Mouse (Mus musculus) lung, postnatal 14 days (tissue): ENCODE results near the gene Specc1.

ENCODE experiments used
- DNase-seq: peaks from one replicate; pipeline ENCODE4 v3.0.0; 2021

Gene Specc1

DNA sequence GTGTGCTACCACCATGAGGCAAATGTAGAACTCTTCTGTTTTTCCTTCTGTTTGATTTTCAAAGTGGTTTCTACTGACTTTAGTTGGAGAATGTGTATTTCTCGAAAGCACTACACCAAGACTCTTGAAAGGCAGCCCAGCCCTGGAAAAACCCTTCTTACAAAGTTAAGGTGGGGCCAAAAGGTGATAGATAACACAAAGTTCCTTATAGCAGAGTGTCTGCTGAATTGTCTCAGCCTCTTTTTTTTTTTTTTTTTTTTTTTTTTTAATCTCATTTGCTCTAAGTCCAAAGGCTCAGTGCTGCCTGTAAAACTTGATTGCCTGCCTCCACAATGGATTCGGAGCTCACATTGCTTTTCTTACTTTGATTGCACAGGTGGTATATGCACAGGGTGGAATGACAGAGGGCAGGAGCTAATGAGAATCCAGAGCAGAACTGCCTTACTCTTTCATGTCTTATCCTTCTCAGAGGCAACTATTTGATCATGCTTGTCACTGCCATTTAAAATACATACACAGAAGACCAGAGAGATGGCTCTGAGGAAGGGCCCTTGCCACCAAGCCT is 150.8 kb downstream of the Specc1 start:
- DNase-seq: no peak

DNA sequence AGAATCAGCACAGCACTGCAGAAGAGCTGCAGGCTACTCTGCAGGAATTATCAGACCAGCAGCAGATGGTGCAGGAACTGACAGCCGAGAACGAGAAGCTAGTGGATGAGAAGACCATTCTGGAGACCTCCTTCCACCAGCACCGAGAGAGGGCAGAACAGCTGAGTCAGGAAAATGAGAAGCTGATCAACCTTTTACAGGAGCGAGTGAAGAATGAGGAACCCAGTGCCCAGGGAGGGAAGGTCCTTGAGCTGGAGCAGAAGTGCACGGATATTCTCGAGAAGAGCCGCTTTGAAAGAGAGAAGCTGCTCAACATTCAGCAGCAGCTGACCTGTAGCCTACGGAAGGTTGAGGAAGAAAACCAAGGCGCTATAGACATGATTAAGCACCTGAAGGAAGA is 162.0 kb downstream of the Specc1 start:
- DNase-seq: no peak

DNA sequence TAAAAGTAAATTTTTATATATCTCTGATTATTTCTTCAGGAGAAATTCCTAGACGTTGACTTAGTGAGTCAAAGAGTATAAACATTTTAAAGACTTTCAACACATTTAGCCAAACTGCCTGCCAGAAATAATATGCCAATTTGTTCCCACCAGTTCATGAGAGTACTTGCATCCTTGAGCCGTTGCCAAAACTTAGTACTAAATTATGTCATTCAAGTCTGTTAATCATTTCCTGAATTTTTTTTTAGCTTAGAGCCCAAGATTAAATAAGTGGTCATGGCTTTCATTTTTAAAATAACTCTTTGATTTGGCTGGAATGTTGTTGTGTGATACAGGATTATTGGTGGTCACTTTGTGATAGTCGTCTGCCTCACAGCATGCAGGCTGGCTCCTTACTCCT is 163.3 kb downstream of the Specc1 start:
- DNase-seq: peak; percentile 20

DNA sequence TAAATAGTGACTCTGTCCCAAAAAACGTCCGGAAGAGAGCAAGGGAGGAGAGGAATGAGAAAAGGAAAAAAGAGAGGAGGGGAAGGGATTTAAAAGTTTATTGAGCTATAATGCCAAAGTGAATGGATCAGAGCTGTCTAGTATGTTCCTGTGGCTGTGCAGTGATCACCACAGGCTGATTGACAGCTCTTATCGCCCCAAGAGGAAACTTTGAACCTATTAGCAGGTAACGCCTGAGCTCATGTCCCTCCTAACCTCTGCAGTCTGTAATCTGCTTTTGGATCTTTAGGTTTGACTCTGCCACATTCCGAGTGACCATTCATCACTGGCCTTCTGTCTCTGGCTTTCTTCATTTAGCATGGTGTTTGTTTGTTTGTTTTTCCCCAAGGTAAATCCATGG is 164.8 kb downstream of the Specc1 start:
- no peak for DNase-seq

DNA sequence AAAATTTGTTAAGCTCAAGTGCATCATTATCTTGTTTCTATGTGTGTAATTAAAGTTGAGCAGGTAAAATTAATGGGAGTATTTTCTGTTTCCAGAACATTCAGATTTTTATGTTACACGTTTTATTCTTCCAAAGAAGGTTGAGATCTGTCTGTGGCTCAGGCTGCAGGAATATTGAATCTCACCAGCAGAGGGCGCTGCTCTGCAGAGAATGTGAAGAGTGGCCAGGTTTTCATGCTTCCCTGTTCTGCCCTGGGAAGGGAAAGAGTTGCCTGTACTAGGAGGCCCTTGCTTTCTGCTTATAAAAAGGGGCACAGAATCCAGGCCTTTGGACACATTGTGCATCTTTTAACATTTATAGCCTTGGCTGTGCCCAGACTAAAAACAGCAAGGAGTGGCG is 171.1 kb downstream of the Specc1 start:
- peak; percentile 91 for DNase-seq

DNA sequence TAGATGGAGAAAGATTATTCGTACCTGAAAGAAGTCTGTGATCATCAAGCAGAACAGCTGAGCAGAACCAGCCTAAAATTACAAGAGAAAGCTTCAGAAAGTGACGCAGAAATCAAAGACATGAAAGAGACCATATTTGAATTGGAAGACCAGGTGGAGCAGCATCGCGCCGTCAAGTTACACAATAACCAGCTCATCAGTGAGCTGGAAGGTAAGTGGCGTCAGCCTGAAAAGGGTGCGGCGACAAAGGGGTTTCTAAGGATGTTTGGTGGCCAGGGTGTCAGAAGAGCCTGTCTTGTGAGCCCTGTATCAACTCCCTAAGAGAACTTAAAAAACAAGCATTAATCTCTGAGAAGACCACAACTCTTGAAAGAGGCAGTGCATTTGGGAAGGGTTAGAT is 171.6 kb downstream of the Specc1 start:
- DNase-seq: no peak

DNA sequence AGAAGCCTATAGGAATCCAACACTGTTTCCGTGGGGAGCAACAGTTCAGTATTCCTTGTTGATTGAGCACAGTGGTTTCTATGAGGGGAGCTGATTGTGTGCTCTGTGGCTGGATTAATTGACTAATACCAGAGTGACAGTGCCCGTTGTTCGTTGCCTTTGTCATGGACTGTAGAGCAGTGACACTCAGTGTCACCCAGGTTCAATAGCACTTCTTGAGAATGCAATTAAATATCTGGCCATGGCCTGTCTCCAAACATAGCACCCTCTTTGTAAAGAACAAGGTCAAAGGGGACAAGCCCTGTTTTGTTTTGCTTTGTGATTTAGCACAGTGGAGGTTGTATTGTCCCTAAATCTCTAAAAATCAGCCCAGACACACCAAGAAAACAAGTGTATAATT is 173.6 kb downstream of the Specc1 start:
- DNase-seq: no peak

DNA sequence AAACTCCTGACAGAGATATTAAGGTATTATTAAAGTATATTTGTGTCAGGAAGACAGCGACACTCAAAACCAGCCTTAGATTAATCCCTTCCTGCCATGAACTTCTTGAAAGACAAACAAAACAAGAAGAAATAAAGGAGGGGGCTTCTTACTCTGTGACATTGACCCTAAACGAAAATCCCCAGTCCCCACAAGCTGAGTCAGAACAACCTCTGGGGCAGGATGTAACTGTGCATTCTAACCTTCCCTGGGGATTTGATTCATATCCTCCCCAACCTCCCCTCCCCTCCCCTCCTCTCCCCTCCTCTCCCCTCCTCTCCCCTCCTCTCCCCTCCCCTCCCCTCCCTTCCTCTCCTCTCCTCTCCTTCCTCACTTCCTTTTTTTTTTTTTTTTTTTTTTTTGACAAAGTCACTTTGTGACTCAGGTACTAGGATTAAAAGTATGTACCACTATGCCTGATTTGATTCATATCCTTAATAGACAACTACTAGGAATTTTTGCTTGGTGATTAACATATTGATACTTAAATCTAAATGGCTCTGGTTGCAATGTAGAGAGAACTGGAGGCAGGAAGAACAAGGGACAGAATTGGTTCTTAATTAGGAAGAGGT is 174.2 kb downstream of the Specc1 start:
- no peak for DNase-seq

DNA sequence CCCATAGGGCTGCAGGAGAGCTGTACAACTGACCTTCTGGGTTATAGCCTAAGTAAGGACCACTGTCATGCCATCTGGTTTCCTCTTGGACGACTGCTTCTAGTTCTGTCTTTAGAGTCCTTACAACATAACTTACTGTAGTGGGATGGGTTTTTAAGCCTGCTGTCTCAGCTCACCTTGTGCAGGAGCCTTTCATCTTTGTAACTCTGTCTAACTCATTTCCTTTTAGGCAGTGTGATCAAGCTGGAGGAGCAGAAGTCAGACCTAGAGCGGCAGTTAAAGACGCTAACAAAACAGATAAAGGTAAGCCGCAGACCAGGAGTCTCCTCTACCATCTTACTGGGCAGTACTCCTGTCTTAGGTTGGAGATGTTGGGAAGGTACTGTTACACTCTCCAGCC is 175.0 kb downstream of the Specc1 start:
- no peak for DNase-seq

DNA sequence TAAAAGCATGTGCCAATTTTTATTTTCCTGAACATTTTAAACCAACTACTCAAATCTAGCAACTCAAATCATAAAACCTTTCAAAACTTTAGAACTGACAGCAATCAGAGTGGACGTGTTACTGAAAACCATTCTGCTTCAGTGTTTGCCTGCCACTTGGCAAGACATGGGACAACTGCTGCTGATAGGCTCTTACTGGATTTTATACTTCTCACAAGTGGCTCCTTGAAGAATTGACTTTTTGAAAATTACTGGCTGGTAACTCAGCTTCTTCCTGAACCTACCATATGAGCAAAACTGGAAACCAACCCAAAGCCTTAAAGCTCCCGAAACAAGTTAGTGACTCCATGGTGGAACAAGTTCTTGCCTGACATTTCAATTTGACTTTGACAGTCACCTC is 177.6 kb downstream of the Specc1 start:
- DNase-seq: no peak

DNA sequence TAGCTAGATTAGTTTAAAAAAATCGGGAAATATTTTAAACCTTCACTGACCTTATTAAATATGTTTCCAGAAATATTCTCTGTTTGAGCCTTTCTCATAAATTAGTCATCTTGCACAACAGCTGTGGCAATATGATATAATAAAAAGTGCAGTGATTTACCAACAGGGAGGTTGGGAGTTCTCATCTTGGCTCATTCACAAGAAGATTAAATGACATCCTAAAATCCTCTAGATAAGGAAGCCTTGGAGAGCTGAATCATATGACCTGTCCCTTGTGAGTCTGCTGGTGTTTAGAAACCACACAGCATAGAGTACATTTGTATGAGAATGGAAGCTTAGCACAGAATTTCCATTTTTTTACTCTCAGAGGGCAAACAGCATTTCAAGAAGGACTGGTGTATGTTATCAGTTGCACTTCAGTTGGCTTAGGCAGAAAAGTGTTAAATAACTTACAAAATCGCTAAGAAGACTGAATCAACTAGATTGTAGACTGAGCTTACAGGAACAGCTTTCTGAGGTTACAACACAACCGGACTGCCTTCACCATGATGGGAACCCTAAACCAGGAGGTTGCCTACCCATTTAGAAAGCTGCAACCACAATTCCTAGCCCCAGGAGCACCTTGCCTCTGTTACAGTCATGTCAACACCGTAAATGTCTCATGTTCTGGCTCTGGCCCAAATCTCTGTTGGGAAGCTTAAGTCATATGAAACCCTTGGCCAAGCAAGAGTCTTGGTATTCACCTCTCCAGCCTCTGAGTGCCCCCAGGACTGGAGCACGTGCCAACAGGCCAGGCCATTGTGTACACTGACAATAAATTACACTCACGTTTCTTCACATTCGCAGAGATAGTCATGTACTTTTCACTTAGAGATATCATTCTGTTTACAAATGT is 188.9 kb downstream of the Specc1 start:
- peak; percentile 15 for DNase-seq

DNA sequence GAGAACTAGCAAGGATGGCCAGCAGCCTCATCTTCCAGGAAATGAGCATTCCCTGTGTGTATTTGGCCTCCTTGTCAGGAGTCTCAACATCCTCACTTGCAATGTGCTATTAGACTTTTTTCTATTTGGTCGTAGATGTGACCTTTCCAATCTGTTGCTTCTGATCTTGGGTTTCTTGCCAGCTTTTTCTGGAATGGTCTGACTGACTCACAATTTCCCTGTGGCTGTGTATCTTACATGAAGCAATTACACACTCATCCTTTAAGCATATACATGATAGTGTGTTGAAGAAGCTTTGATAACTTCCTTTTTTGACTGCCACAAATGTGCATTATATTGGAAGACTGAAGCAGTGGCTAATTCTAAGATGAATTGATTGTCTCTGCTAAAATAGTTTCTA is 190.1 kb downstream of the Specc1 start:
- no peak for DNase-seq

DNA sequence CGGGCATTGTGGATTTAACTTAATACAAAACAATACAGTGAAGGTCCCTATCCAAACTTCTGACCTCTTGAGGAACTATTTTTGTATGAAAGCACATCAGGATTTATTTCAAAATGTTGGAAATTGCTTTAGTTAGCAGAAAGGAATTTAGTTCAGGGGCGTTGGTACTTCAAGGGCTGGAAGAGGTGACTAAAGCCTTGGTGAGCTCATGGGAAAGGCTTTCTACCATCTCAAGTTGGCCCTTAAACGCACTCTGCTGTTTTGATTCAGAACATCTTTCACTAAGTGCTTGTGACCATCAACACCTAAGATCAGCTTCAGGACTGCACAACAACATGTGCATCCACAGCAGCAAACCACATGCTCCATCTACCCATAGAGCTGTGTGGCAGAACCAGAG is 191.5 kb downstream of the Specc1 start:
- DNase-seq: no peak

DNA sequence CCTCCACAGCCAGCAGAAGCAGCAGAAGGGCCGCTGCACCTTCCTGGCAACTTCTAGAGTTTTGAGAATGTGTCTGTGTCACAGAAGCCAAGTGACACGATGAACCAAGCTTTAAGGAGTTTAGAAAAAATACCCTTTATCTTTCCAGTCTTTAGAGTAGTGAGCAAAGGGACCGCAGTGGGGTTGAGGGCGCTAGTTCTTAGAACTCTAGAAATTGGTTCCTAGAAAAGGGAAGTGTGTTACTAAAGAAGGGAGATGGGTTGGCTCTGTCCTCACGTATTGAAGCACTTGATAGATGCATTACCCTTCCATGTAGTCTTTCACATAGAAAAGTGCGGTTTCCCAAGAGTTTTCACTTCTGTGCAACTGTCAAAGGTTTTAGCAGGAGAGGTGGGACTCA is 191.9 kb downstream of the Specc1 start:
- DNase-seq: no peak

DNA sequence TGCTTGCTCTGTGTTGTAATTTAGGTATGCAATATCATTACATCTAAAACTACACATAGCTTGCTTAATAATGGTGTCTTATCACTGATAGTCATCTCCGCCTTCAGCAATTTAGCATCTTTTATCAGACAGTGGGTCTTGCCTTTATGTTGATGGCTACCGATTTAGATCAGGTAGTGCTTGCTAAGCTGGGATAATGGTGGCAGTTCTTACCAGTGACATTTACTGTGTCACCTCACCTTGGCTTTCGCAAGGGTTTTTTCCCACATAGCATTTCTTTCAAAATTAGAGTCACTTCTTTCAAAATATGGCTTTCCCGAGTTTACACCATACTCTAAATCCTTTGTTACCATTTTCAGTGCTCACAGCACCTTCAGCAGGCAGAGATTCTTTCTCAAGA is 196.5 kb downstream of the Specc1 start:
- no peak for DNase-seq

DNA sequence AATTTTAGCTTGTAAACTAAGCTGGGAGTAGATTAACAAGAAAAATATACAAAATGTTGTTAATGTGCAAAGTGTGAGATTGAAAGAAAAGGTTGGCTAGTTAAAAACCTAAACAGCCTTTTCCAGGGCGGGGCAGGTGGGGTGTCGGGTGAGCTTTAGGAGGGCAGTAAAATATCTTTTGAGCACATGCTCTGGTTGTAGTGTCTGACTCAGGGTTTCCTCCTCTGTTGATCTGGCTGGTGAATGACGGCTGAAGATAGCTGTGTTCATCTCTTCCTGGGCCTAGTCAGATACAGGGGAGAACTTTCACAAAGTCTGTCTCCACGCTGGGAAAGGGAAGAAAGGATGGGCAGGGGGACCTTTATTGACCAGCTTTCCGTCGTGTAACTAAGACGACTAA is 203.2 kb downstream of the Specc1 start:
- no peak for DNase-seq

DNA sequence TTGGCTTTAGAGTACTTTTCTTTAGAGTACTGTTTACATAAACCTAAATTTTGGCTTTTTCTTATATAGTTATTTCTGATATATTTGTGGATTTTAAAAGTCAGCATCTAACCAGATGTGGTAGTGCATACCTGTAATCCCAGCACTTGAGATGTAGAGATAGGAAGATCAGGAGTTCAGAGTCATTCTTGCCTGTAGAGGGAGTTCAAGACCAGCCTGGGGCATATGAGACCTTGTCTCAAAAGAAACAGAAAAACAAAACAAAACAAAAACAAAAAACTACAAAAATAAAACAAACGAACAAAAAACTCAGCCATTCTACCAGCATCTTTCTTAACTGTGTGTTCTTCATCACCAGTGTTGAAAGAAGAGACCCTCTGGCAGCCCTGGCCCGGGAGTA is 204.9 kb downstream of the Specc1 start:
- no peak for DNase-seq

DNA sequence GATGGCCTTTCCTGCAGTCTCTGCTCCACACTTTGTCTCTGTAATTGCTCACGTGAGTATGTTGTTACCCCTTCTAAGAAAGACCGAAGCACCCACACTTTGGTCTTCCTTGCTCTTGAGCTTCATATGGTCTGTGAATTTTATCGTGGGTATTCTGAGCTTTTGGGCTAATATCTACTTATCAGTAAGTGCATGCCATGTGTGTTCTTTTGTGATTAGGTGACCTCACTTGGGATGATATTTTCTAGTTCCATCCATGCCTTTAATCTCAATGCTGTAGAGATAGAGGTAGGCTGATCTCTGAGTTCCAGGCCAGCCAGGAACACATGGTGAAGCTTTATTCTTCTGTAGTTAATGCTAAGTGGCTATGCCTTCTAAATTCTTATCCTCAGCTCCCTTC is 207.8 kb downstream of the Specc1 start:
- no peak for DNase-seq

DNA sequence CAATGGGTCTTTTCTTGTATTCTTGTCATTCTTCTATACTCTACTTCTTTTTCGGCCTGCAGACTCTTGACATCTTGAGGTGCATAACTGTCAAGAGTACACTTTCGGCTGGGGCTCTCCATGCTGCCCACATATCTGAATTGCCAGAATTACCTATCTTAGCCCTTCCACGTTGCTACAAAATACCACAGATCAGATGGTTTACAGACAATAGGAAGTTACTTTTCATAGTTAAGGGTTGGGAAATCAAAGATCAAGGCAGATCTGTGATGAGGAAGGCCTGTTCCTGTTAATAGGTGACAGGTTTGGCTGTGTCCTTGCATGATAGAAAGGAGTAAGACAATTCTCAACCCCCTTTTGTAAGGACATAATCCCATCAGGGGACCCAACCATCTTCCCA is 209.9 kb downstream of the Specc1 start:
- DNase-seq: no peak

DNA sequence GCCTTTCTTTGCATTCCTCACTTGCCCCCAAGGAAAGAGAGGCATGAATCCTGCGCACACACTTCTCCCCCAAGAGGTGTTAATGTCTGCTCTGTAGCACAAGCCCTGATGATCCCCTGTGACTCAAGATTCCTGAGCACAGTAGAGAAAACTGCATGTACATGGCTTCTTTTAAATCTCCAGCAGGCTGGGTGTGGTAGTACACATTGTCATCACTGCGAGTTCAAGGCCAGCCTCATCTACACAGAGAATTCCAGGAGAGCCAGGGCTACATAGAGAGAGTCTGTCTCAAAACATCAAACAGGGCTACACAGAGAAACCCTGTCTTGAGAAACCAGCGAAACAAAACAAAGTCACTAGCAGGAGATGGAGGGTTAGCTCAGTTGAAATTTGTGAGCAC is 211.6 kb downstream of the Specc1 start:
- no peak for DNase-seq

DNA sequence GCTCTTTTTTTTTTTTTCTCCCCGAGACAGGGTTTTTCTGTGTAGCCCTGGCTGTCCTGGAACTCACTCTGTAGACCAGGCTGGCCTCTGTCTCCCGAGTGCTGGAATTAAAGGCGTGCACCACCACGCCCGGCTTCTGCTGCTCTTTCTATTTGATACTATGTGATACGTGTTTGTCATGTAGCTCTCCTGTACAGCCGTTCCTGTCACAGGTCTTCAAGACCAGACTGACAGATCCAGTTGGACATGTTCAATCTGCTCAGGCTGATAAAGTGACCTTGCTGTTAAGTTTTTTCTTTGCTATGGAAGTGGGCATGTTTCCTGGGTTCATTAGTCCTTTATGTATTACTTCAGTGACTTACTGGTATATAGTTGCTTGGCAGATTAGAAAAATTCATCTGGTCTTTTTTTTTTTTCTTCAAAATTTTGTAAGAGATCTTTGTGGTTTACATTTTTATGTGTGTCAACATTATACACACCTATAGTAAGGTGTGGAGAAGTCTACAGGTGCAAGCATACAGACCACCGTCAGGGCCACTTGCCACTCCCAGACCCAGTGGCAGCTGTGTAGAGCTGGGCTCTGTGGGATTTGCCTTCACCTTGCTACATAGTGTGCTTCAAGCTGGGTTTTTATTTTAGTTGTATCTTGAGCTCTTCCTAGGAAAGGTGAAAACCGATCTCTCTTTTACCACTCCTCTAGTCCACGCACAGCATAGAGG is 221.0 kb downstream of the Specc1 start:
- no peak for DNase-seq

DNA sequence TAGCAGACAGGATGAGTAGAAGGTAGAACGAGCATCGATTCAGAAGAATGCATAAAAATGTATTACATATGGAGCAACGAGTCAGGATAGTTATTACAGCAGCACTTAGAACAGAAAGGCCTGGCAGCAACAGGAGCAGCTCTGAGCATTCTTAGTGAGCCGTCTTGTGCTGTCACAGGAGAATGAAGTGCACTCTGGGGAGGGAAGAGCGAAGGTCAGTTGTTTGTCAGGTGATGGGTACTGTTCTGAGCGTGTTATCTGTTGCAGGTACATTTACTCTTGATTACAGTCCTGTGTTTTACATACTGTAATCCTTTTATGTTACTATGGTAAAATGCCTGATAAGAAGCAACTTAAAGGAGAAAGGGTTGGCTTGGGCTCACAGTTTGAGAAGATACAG is 224.2 kb downstream of the Specc1 start:
- DNase-seq: no peak

DNA sequence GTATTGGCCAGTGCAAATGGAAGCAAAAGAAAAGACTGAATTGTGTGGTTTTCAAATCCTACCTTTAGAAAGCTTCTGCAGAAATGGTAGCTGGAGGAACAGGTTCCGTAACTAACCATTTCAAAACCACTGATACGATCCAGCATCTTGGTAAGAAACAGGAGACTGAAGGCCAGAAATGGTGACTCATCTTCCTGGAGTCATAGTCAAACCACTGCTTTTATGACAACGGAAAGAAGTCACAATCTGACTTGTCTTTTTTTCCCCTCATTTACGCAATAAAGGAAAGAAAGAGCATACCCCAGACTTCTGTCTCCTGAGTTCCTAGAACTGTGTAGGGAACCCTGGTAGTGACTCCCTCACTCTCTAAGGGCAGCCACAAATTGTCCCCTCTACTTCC is 228.3 kb downstream of the Specc1 start:
- DNase-seq: no peak

DNA sequence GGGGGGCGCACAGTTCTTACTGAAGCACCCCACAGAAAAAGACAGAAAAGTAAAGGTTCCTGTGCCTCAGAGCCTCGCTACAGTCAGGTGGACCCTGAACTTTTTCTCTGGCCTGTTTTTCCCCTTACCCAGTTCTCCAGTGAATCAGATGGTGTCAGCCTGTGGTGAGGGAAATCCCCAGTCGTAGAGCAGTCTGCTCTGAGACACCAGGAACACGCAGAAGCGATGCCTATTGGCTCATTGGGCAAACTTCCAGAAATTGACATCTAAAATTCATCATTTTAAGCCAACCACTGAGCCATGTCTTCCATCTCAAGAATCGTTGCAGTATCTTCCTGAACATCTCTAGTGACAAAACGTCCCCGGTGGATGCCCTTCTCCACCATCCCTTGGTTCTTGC is 230.5 kb downstream of the Specc1 start:
- DNase-seq: no peak
